Mouse (Mus musculus) bone marrow, adult 2 months (tissue): ENCODE data around the gene Il20. TPM values are rescaled to one million over a fixed set of nuclear protein-coding genes. Genes with fewer than 3 reads are reported as not detected.

Experiments
- H3K27ac ChIP-seq: fragments of 200-500 bp; 2 replicates; pipeline ENCODE4 v1.5.1; 2012; ENCODE audit warnings: low read depth, mild to moderate bottlenecking, control low read depth, inconsistent platforms, low read length; ENCODE audit not compliant: control insufficient read depth, poor library complexity, insufficient read depth
- H3K4me1 ChIP-seq: fragments of 200-500 bp; 2 replicates; pipeline ENCODE4 v1.6.1; 2011; ENCODE audit warnings: low read length; ENCODE audit not compliant: control insufficient read depth, insufficient read depth
- H3K4me3 ChIP-seq: fragments of 200-500 bp; replicated peaks from 2 replicates; pipeline ENCODE3; 2011; ENCODE audit warnings: mild to moderate bottlenecking, low read depth, low read length, control low read depth; ENCODE audit not compliant: control insufficient read depth
- CTCF ChIP-seq: fragments of 200-500 bp; IDR thresholded peaks from 2 replicates; pipeline ENCODE4 v1.5.1; 2011; ENCODE audit warnings: low read length, control low read depth; ENCODE audit not compliant: control insufficient read depth, insufficient read depth
- POLR2A ChIP-seq: fragments of 200-500 bp; IDR thresholded peaks from 2 replicates; pipeline ENCODE4 v1.6.1; 2011; ENCODE audit warnings: low read depth, mild to moderate bottlenecking, control low read depth, low read length, borderline replicate concordance; ENCODE audit not compliant: control insufficient read depth
- WGBS: fragments of 180-500 bp; shearing (Covaris S2); methylation state at CpG from one replicate; pipeline ENCODE4 v1.1.7; 2018; 5-methylcytosine and 5-hydroxymethylcytosine counted together
- polyA plus RNA-seq: library from polyadenylated mRNA; stranded (reverse); fragments of >200 nt; gene quantifications from 2 replicates; pipeline ENCODE4 v1.2.4, GENCODE M21; 2011; ENCODE audit warnings: low replicate concordance; ENCODE audit not compliant: missing spikeins, insufficient read depth, insufficient read length

The Il20 gene
- polyA plus RNA-seq, 1 experiment: not detected

GRCm38 (mm10) chr1:130877889-130878614 lies 33.2 kb downstream of the Il20 start:
- 3% methylated on average over 43 of the region's 43 CpGs for WGBS
- H3K4me3 ChIP-seq: no peak overlapping the region
- H3K4me1 ChIP-seq: peaks cover 1% of the 10 kb centered on the region
- TF ChIP-seq POLR2A: no peak
- no peak for TF ChIP-seq CTCF
- H3K27ac ChIP-seq: no peak overlapping the region; the same call in 1 of the 2 replicates

GRCm38 (mm10) chr1:130876931-130877509 lies 34.2 kb downstream of the Il20 start:
- WGBS: 20% methylated on average over 3 of the region's 3 CpGs
- no peak overlapping the region for H3K4me3 ChIP-seq
- H3K4me1 ChIP-seq: peaks cover 2% of the 10 kb centered on the region
- no peak overlapping the region for H3K27ac ChIP-seq
- TF ChIP-seq CTCF (no peak), POLR2A (no peak)

- no peak overlapping the region for H3K4me3 ChIP-seq
- TF ChIP-seq POLR2A (no peak), CTCF (no peak)
- 75% methylated on average over 3 of the region's 3 CpGs for WGBS
Observed at GRCm38 (mm10) chr1:130875910-130876309, 35.3 kb downstream of the Il20 start.

GRCm38 (mm10) chr1:130875139-130875538 lies 36.1 kb downstream of the Il20 start:
- Histone ChIP-seq H3K4me3 (no peak overlapping the region), H3K4me1 (peaks cover 2% of the 10 kb centered on the region), H3K27ac (no peak overlapping the region)
- 47% methylated on average over 3 of the region's 3 CpGs for WGBS
- TF ChIP-seq CTCF (peak; percentile 20; the same call in 1 of the 2 replicates), POLR2A (no peak)

More at GRCm38 (mm10) chr1:130875910-130876309, 35.3 kb downstream of the Il20 start:
- no peak overlapping the region for H3K27ac ChIP-seq
- H3K4me1 ChIP-seq: peaks cover 2% of the 10 kb centered on the region

- WGBS: 9% methylated on average over 2 of the region's 2 CpGs
- peaks cover 2% of the 10 kb centered on the region for H3K4me1 ChIP-seq
- no peak overlapping the region for H3K4me3 ChIP-seq
- TF ChIP-seq CTCF (no peak), POLR2A (no peak)
- no peak overlapping the region for H3K27ac ChIP-seq
Observed at GRCm38 (mm10) chr1:130872912-130873311, 38.3 kb downstream of the Il20 start.

- no peak for TF ChIP-seq CTCF
- no peak for TF ChIP-seq POLR2A
- Histone ChIP-seq H3K27ac (peak within 1 kb of the TSS; percentile 87), H3K4me1 (peaks cover 1% of the 10 kb centered on the region), H3K4me3 (peak within 1 kb of the TSS; percentile 46)
- 65% methylated on average over 7 of the region's 7 CpGs for WGBS
Observed at GRCm38 (mm10) chr1:130865541-130866221, 45.6 kb downstream of the Il20 start, which contains the start of gene Fcmr. Fcmr (plus strand) TSS chr1:130865669.

- TF ChIP-seq POLR2A: no peak
- no peak for TF ChIP-seq CTCF
- 74% methylated on average over 5 of the region's 5 CpGs for WGBS
Observed at GRCm38 (mm10) chr1:130864741-130865140, 46.5 kb downstream of the Il20 start.

GRCm38 (mm10) chr1:130864238-130864637 lies 47.0 kb downstream of the Il20 start:
- Histone ChIP-seq H3K27ac (peak overlapping the region; percentile 87), H3K4me1 (peaks cover 1% of the 10 kb centered on the region), H3K4me3 (no peak overlapping the region)
- WGBS: 15% methylated on average over 4 of the region's 4 CpGs
- TF ChIP-seq CTCF (no peak), POLR2A (peak; percentile 38; the same call in 1 of the 2 replicates)

More at GRCm38 (mm10) chr1:130864741-130865140, 46.5 kb downstream of the Il20 start:
- peaks cover 1% of the 10 kb centered on the region for H3K4me1 ChIP-seq
- H3K27ac ChIP-seq: peak overlapping the region; percentile 87
- no peak overlapping the region for H3K4me3 ChIP-seq
